Mouse (Mus musculus) olfactory bulb, adult 2 months (tissue): Measurements from ENCODE around the gene Des.

Experiments
- CTCF ChIP-seq: fragments of 200-500 bp; IDR thresholded peaks from 2 replicates; pipeline ENCODE4 v1.5.1; 2012; ENCODE audit warnings: low read depth, mild to moderate bottlenecking, low read length, moderate library complexity; ENCODE audit not compliant: insufficient read depth
- POLR2A ChIP-seq: fragments of 200-500 bp; IDR thresholded peaks from 2 replicates; pipeline ENCODE4 v1.6.1; 2012; ENCODE audit warnings: mild to moderate bottlenecking, low read depth, low read length, moderate library complexity; ENCODE audit not compliant: insufficient read depth

DNA sequence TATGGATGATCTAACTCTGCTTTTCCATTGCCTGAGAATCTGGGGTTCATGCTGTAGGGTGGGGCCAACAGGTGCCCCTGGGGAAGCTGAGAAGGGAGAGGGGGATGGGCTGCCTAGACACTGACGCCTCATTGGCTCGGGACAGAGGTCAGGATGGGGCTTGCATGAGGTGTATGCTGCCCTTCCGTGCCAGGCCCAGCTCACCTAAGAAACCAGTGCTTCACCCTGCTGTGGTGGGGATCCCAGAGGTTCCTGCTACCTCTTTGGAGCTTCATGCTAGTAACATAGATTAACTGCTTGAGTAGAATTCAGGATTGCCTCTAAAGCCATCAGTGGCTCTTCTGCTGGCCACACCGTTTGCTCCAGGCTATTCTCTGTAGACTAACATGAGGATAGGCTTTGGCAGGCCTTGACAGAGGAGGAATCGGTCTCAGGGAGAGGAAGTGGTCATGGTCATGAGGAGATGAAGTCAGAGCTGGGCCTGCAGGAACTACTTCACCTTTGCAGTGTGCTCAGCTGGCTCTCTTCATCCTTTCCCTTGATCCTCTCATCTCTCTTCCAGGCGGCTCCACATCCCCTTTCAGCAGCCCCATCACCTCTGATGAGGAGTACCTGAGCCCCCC is 40.5 kb downstream of the Des start:
- TF ChIP-seq POLR2A (no peak), CTCF (no peak)
